Mouse (Mus musculus) erythroid progenitor cell, adult 5-6 weeks (primary cell): ENCODE measurements around the gene Tmem80. TPM values are rescaled to one million over a fixed set of nuclear protein-coding genes. Genes with fewer than 3 reads are reported as not detected.

Experiments
- ATAC-seq: replicated peaks from 2 replicates; pipeline ENCODE4 v1.8.0; 2016; ENCODE audit warnings: moderate number of reproducible peaks, mild to moderate bottlenecking, moderate TSS enrichment, inconsistent platforms; ENCODE audit not compliant: poor library complexity, low FRiP score, severe bottlenecking
- total RNA-seq, 2 experiments: library from RNA; stranded (forward) in 1 of 2; stranded (reverse) in 1 of 2; fragments of 150-400 nt in 1 of 2; fragments of 186-747, 209-891 nt in 1 of 2; gene quantifications; 2 replicates each; pipeline versions ENCODE4 v1.2.3 to v1.2.4; 2015 to 2017; ENCODE audit warnings: low replicate concordance in 2 of 2

The Tmem80 gene
- 13.4 and 26.7 TPM in 2 replicates for total RNA-seq (2015; ENCODE audit: low replicate concordance)
- 8.3 and 8.6 TPM in 2 replicates for total RNA-seq (2017; ENCODE audit: low replicate concordance)

GRCm38 (mm10) chr7:141327469-141328372 is at the start of gene Tmem80, which contains the start of gene Deaf1:
Gene Tmem80, plus strand, starts transcription at chr7:141327739.
Gene Deaf1, minus strand, starts transcription at chr7:141327690.
- peak; percentile 89 for ATAC-seq

GRCm38 (mm10) chr7:141278766-141279590 is 48.6 kb upstream of the Tmem80 start, which contains the start of gene Sct:
Gene Sct, minus strand, starts transcription at chr7:141279133.
- ATAC-seq, result no peak

GRCm38 (mm10) chr7:141281442-141281841 is 46.1 kb upstream of the Tmem80 start:
- ATAC-seq, result no peak

GRCm38 (mm10) chr7:141282756-141283155 is 44.8 kb upstream of the Tmem80 start:
- ATAC-seq, result 0 out of 2 replicates have a peak, but pooled peaks have one; percentile 15

GRCm38 (mm10) chr7:141288042-141288441 is 39.5 kb upstream of the Tmem80 start:
- no peak for ATAC-seq

GRCm38 (mm10) chr7:141291921-141292582 is 35.5 kb upstream of the Tmem80 start, which contains the start of gene Drd4:
Gene Drd4, plus strand, starts transcription at chr7:141292006.
- ATAC-seq, result no peak

GRCm38 (mm10) chr7:141292583-141293388 is 34.8 kb upstream of the Tmem80 start:
- ATAC-seq, result no peak

GRCm38 (mm10) chr7:141293852-141294471 is 33.6 kb upstream of the Tmem80 start:
- no peak for ATAC-seq

GRCm38 (mm10) chr7:141294479-141294878 is 33.1 kb upstream of the Tmem80 start:
- no peak for ATAC-seq

- no peak for ATAC-seq
These were observed 29.5 kb upstream of the Tmem80 start for GRCm38 (mm10) chr7:141297926-141298650.

GRCm38 (mm10) chr7:141299175-141299574 is 28.4 kb upstream of the Tmem80 start:
- ATAC-seq, result no peak

- ATAC-seq, result no peak
These were observed 26.2 kb upstream of the Tmem80 start for GRCm38 (mm10) chr7:141301386-141301785.

GRCm38 (mm10) chr7:141302702-141303268 is 24.8 kb upstream of the Tmem80 start:
- no peak for ATAC-seq

GRCm38 (mm10) chr7:141304537-141304936 is 23.0 kb upstream of the Tmem80 start:
- no peak for ATAC-seq

- no peak for ATAC-seq
These were observed 13.1 kb upstream of the Tmem80 start for GRCm38 (mm10) chr7:141314416-141314815.

- no peak for ATAC-seq
These were observed 12.5 kb upstream of the Tmem80 start for GRCm38 (mm10) chr7:141315076-141315475.

- peak; percentile 70 for ATAC-seq
These were observed 11.6 kb upstream of the Tmem80 start for GRCm38 (mm10) chr7:141315974-141316373.
